Comparison of ENCODE assay signal across 36 mouse cellular contexts in the genomic region with DNA sequence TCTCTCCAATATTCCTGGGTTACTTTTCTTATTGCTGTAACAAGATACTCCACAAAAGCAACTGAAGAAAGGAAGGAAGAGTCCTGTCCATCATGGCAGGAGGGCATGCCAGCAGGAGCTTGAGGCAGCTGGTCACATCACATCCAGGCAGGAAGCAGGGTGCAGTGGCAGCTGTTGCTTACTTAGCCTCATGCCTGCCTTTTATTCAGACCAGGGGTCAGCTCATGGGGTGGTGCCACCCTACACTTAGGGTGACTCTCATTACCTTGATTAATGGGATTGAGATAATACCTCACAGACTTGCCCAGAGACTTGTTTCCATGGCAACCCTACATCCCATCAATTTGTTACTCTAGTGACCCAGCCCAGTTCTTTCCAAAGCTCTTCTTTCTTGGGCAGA. TPM values are rescaled to one million over a fixed set of nuclear protein-coding genes. Genes with fewer than 3 reads are reported as not detected.
A peak's percentile ranks its signal among the peaks of the same experiment; 100 is the strongest.
DNase-seq lines count a peak whose midpoint lies in the region; ATAC-seq and TF ChIP-seq lines count a peak whose summit lies in the region.
"Had no signal": no experiment of that assay in that cellular context is flagged by ENCODE, and none has a peak within 500 bp of the region (broad histone marks: within the 10 kb centered on the region; RNA-seq: fewer than 3 reads in every experiment).

No protein-coding gene starts in this region.

- no peak for TF ChIP-seq POLR2A in heart, adult 2 months (IDR thresholded peaks at IDR 0.05; ENCODE audit: insufficient read depth, low read depth, low read length)
- TF ChIP-seq POLR2A in brain, embryonic 14.5 days (IDR thresholded peaks at IDR 0.05; ENCODE audit: borderline replicate concordance, extremely low read depth, insufficient read depth, insufficient read length, poor library complexity, severe bottlenecking), result no peak

- ATAC-seq in forebrain, embryonic 15.5 days (replicated peaks), result no peak
- ATAC-seq: CD4-positive, CD25-positive, alpha-beta regulatory T cell, adult 4 months had no signal

- H3K4me2 ChIP-seq in forebrain, embryonic 15.5 days (replicated peaks), result no peak overlapping the region
- H3K4me2 ChIP-seq: embryonic facial prominence, embryonic 12.5 days; midbrain, embryonic 12.5 days had no signal

- TF ChIP-seq CTCF in heart, adult 2 months (IDR thresholded peaks at IDR 0.05), result no peak
- TF ChIP-seq CTCF in brain, embryonic 14.5 days (IDR thresholded peaks at IDR 0.05; ENCODE audit: borderline replicate concordance, extremely low read depth, insufficient read depth, insufficient read length), result no peak

- no peak overlapping the region for H3K27ac ChIP-seq in heart, adult 2 months
- H3K27ac ChIP-seq in forebrain, embryonic 15.5 days (replicated peaks), result peak overlapping the region; percentile 73
- H3K27ac ChIP-seq: heart, embryonic 10.5 days; heart, embryonic 15.5 days; liver, embryonic 14.5 days; midbrain, embryonic 12.5 days had no signal

- peaks cover 6% of the 10 kb centered on the region for H3K4me1 ChIP-seq in heart, adult 2 months (ENCODE audit: control insufficient read depth, insufficient read depth, low read length)
- H3K4me1 ChIP-seq in forebrain, embryonic 15.5 days, result peaks cover 32% of the 10 kb centered on the region

- no peaks in the 10 kb centered on the region for H3K36me3 ChIP-seq in heart, adult 2 months (ENCODE audit: control insufficient read depth, insufficient read depth, low read length)
- H3K36me3 ChIP-seq in forebrain, embryonic 15.5 days, result no peaks in the 10 kb centered on the region
- H3K36me3 ChIP-seq: embryonic facial prominence, embryonic 12.5 days; heart, embryonic 10.5 days; heart, embryonic 15.5 days; kidney, embryonic 15.5 days; midbrain, embryonic 12.5 days had no signal

- no peaks in the 10 kb centered on the region for H3K9me3 ChIP-seq in forebrain, embryonic 15.5 days
- H3K9me3 ChIP-seq: embryonic facial prominence, embryonic 12.5 days; heart, embryonic 10.5 days; heart, embryonic 15.5 days; kidney, embryonic 15.5 days; midbrain, embryonic 12.5 days had no signal

- TF ChIP-seq EP300 in heart, adult 2 months (IDR thresholded peaks at IDR 0.05; ENCODE audit: insufficient read depth, low read depth, low read length), result no peak

- no peak overlapping the region for H3K9ac ChIP-seq in heart, adult 2 months (ENCODE audit: low read depth, low read length)
- no peak overlapping the region for H3K9ac ChIP-seq in forebrain, embryonic 15.5 days (replicated peaks)
- H3K9ac ChIP-seq: embryonic facial prominence, embryonic 12.5 days; heart, embryonic 15.5 days; kidney, embryonic 15.5 days; liver, embryonic 14.5 days; midbrain, embryonic 12.5 days had no signal

- H3K27me3 ChIP-seq in heart, adult 2 months (ENCODE audit: control insufficient read depth, insufficient read depth, low read length), result no peaks in the 10 kb centered on the region; the same call in 1 of the 2 replicates
- no peaks in the 10 kb centered on the region for H3K27me3 ChIP-seq in forebrain, embryonic 15.5 days
- H3K27me3 ChIP-seq: embryonic facial prominence, embryonic 12.5 days; heart, embryonic 15.5 days had no signal

- no peaks in the 10 kb centered on the region for H3K79me2 ChIP-seq in heart, adult 2 months (replicated peaks; ENCODE audit: control insufficient read depth, insufficient read depth, low read length)

- intact Hi-C loops in heart, adult 2 months (cut with DNase I), result no loop called here

- H3K4me3 ChIP-seq in heart, adult 2 months, result no peak overlapping the region
- no peak overlapping the region for H3K4me3 ChIP-seq in forebrain, embryonic 15.5 days
- H3K4me3 ChIP-seq: embryonic facial prominence, embryonic 12.5 days; heart, embryonic 10.5 days; heart, embryonic 15.5 days; kidney, embryonic 15.5 days; midbrain, embryonic 12.5 days had no signal

- DNase-seq in heart, adult 11 months, result peak; percentile 62
- no peak for DNase-seq in heart, adult 2 months
- peak; percentile 47 for DNase-seq in brain, embryonic 14.5 days (ENCODE audit: low read depth)
- DNase-seq in retina, postnatal 1 day, result peak; percentile 49
- no peak for DNase-seq in kidney, postnatal 10 days
- no peak for DNase-seq in heart, adult 18-20 months
- DNase-seq: adrenal gland, adult 2 months; adrenal gland, postnatal 36 days; cerebellum, adult 11 months; cerebellum, adult 9-10 months; embryo, embryonic 11 days; kidney, adult 18-20 months; kidney, postnatal 36 days; layer of hippocampus, postnatal 36 days; left cerebral cortex, postnatal 4 days; liver; lung, adult 2 months; lung, postnatal 10 days; right cerebral cortex, postnatal 4 days; thymus, adult 18-20 months; thymus, postnatal 4 days had no signal

RNA-seq across cellular contexts. Expression of gene Lgals12, which starts 2.0 kb away (rescaled TPM):
- 1 to 10 TPM in 1 of 2 experiments, under 1 TPM in 1; 0.34 to 1.2 TPM for total RNA-seq in heart, adult 2 months (2021)
- 1.3 and 4.0 TPM in 2 replicates for polyA plus RNA-seq in heart, adult 2 months (2012; rRNA removed)
- 0.68 and 0.72 TPM in 2 replicates for polyA plus RNA-seq in brain, embryonic 14.5 days (2012; rRNA removed)
- polyA plus RNA-seq in forebrain, embryonic 15.5 days (2015; fragmentation: Nextera tagmentation; extraction: Ambion mirVana), result 0.08 and 0.28 TPM in 2 replicates
- 1 to 10 TPM in 1 of 2 experiments, under 1 TPM in 1; 0.35 to 3.4 TPM for total RNA-seq in heart, adult 18-20 months (2021)
- total RNA-seq: neutrophil, adult 5-6 weeks had no signal
- polyA plus RNA-seq: CD4-positive, CD25-positive, alpha-beta regulatory T cell, adult 4 months had no signal

RNA-seq across cellular contexts. Expression of gene Hrasls5, which starts 7.3 kb away (rescaled TPM):
- total RNA-seq in heart, adult 2 months (2021), result not detected
- 0.82 and 0.94 TPM in 2 replicates for polyA plus RNA-seq in heart, adult 2 months (2012; rRNA removed)
- polyA plus RNA-seq in brain, embryonic 14.5 days (2012; rRNA removed), result 0.15 TPM in 1 of 2 replicates, not detected in the other
- not detected in 2 replicates for polyA plus RNA-seq in forebrain, embryonic 15.5 days (2015; fragmentation: Nextera tagmentation; extraction: Ambion mirVana)
- total RNA-seq in heart, adult 18-20 months (2021), result not detected
- total RNA-seq: gastrocnemius, adult 8-10 months; gastrocnemius, postnatal 4 days; layer of hippocampus, postnatal 36 days; left cerebral cortex, postnatal 4 days; neutrophil, adult 5-6 weeks had no signal
- polyA plus RNA-seq: adrenal gland, adult 2 months; CD4-positive, CD25-positive, alpha-beta regulatory T cell, adult 4 months; embryonic facial prominence, embryonic 12.5 days; heart, embryonic 10.5 days; heart, embryonic 15.5 days; hindbrain, embryonic 11.5 days; hindbrain, embryonic 16.5 days; intestine, embryonic 14.5 days; kidney, embryonic 15.5 days; midbrain, embryonic 12.5 days; spleen, adult 2 months had no signal

RNA-seq across cellular contexts. Expression of gene Pla2g16, which starts 47.8 kb away (rescaled TPM):
- total RNA-seq in heart, adult 2 months (2021), result 100 to 1,000 TPM; 104 to 134 TPM
- 75.6 and 108 TPM in 2 replicates for polyA plus RNA-seq in heart, adult 2 months (2012; rRNA removed)
- polyA plus RNA-seq in brain, embryonic 14.5 days (2012; rRNA removed), result 3.2 and 3.5 TPM in 2 replicates
- 4.0 and 4.7 TPM in 2 replicates for polyA plus RNA-seq in forebrain, embryonic 15.5 days (2015; fragmentation: Nextera tagmentation; extraction: Ambion mirVana)
- total RNA-seq in heart, adult 18-20 months (2021), result 100 to 1,000 TPM; 122 to 149 TPM

Comparison
In these comparisons a context has a peak if more than half of its experiments do, and no peak if none do; other contexts are left out.
1. DNase-seq: peak in heart, adult 11 months (single experiment), brain, embryonic 14.5 days (single experiment) and retina, postnatal 1 day (single experiment); none in heart, adult 2 months (0 of 2), kidney, postnatal 10 days (single experiment) and heart, adult 18-20 months (0 of 2).
2. RNA of gene Pla2g16, which starts 47.8 kb away (polyA plus RNA-seq): 75.6 to 108 TPM in heart, adult 2 months; 4.0 to 4.7 TPM in forebrain, embryonic 15.5 days and 3.2 to 3.5 TPM in brain, embryonic 14.5 days; every median in the first group is over 10 times any median in the second.